Mouse (Mus musculus): Measurements from ENCODE around the gene Nmrk1.
"Not testable (repeated sequence)": the region's sequence is repeated elsewhere in the genome, so short reads cannot be mapped to it uniquely, and the experiment has no call there.

The Nmrk1 gene

GRCm38 (mm10) chr19:18631644-18632219 is at the start of gene Nmrk1, which contains the start of gene Ostf1:
Nmrk1 (plus strand) TSS chr19:18631950.
Ostf1 (minus strand) TSS chr19:18631823.
- DNase-seq (ENCODE audit: low read depth) = peak; percentile 94

GRCm38 (mm10) chr19:18582226-18582625 is 49.5 kb upstream of the Nmrk1 start:
- no peak for DNase-seq (ENCODE audit: low read depth)

- DNase-seq (ENCODE audit: low read depth) = no peak
Observed at GRCm38 (mm10) chr19:18582887-18583286, 48.9 kb upstream of the Nmrk1 start.

GRCm38 (mm10) chr19:18583706-18584105 is 48.0 kb upstream of the Nmrk1 start:
- no peak for DNase-seq (ENCODE audit: low read depth)

GRCm38 (mm10) chr19:18584621-18585020 is 47.1 kb upstream of the Nmrk1 start:
- no peak for DNase-seq (ENCODE audit: low read depth)

GRCm38 (mm10) chr19:18587118-18587517 is 44.6 kb upstream of the Nmrk1 start:
- no peak for DNase-seq (ENCODE audit: low read depth)

GRCm38 (mm10) chr19:18588243-18588642 is 43.5 kb upstream of the Nmrk1 start:
- peak; percentile 72 for DNase-seq (ENCODE audit: low read depth)

GRCm38 (mm10) chr19:18588801-18589200 is 42.9 kb upstream of the Nmrk1 start:
- DNase-seq (ENCODE audit: low read depth) = not testable (repeated sequence)

GRCm38 (mm10) chr19:18589276-18589675 is 42.5 kb upstream of the Nmrk1 start:
- no peak for DNase-seq (ENCODE audit: low read depth)

GRCm38 (mm10) chr19:18590234-18590633 is 41.5 kb upstream of the Nmrk1 start:
- DNase-seq (ENCODE audit: low read depth) = no peak

- peak; percentile 61 for DNase-seq (ENCODE audit: low read depth)
Observed at GRCm38 (mm10) chr19:18590942-18591354, 40.8 kb upstream of the Nmrk1 start.

- no peak for DNase-seq (ENCODE audit: low read depth)
Observed at GRCm38 (mm10) chr19:18592919-18593318, 38.8 kb upstream of the Nmrk1 start.

GRCm38 (mm10) chr19:18593722-18594121 is 38.0 kb upstream of the Nmrk1 start:
- DNase-seq (ENCODE audit: low read depth) = no peak

- DNase-seq (ENCODE audit: low read depth) = no peak
Observed at GRCm38 (mm10) chr19:18596876-18597275, 34.9 kb upstream of the Nmrk1 start.

- DNase-seq (ENCODE audit: low read depth) = no peak
Observed at GRCm38 (mm10) chr19:18597772-18598171, 34.0 kb upstream of the Nmrk1 start.

- peak; percentile 75 for DNase-seq (ENCODE audit: low read depth)
Observed at GRCm38 (mm10) chr19:18598265-18598926, 33.4 kb upstream of the Nmrk1 start.

- peak; percentile 65 for DNase-seq (ENCODE audit: low read depth)
Observed at GRCm38 (mm10) chr19:18599051-18599450, 32.7 kb upstream of the Nmrk1 start.

- peak; percentile 69 for DNase-seq (ENCODE audit: low read depth)
Observed at GRCm38 (mm10) chr19:18599650-18600049, 32.1 kb upstream of the Nmrk1 start.

- DNase-seq (ENCODE audit: low read depth) = no peak
Observed at GRCm38 (mm10) chr19:18600611-18601010, 31.1 kb upstream of the Nmrk1 start.

GRCm38 (mm10) chr19:18603011-18603410 is 28.7 kb upstream of the Nmrk1 start:
- DNase-seq (ENCODE audit: low read depth) = peak; percentile 69

- DNase-seq (ENCODE audit: low read depth) = peak; percentile 47
Observed at GRCm38 (mm10) chr19:18607907-18608306, 23.8 kb upstream of the Nmrk1 start.

GRCm38 (mm10) chr19:18608975-18609374 is 22.8 kb upstream of the Nmrk1 start:
- no peak for DNase-seq (ENCODE audit: low read depth)

GRCm38 (mm10) chr19:18614337-18614736 is 17.4 kb upstream of the Nmrk1 start:
- DNase-seq (ENCODE audit: low read depth) = no peak

All from induced T-regulatory cell, adult 2 months (primary cell).